8 mouse cellular contexts compared by ENCODE assay signal in the genomic region with DNA sequence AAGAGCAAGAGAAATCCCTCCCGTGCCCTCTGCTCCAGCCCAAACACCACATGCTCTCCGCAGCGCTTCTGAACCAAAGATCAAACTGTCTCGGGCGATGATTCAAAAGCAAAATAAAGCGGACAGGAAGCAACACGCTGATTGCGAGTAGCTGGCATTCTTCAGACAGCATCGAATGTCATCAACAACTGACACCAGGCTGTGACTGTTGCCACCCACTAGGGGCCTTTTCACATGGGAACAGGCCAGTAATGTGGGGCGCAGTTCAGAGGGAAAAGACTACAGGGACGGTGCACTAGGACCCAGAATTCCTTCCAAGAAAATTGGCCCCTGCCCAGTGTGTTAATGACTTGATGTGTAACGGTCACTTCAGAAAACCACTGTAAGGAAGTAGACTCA. TPM values are rescaled to one million over a fixed set of nuclear protein-coding genes. Genes with fewer than 3 reads are reported as not detected.
A peak's percentile ranks its signal among the peaks of the same experiment; 100 is the strongest.
DNase-seq lines count a peak whose midpoint lies in the region; ATAC-seq and TF ChIP-seq lines count a peak whose summit lies in the region.

No protein-coding gene starts in this region.

- H3K9me3 ChIP-seq in embryonic facial prominence, embryonic 12.5 days = no peaks in the 10 kb centered on the region
- H3K9me3 ChIP-seq in limb, embryonic 14.5 days (ENCODE audit: control insufficient read depth, low read length) = no peaks in the 10 kb centered on the region
- H3K9me3 ChIP-seq in midbrain, embryonic 14.5 days (ENCODE audit: control insufficient read depth, low read length) = no peaks in the 10 kb centered on the region

- peak overlapping the region; percentile 58; the same call in 1 of the 2 replicates for H3K27ac ChIP-seq in embryonic facial prominence, embryonic 12.5 days
- peak overlapping the region; percentile 5; the same call in 1 of the 2 replicates for H3K27ac ChIP-seq in kidney, adult 2 months (ENCODE audit: insufficient read depth, low read depth, low read length)
- H3K27ac ChIP-seq in limb, embryonic 14.5 days (replicated peaks; ENCODE audit: low read depth, low read length) = peak overlapping the region; percentile 67; the same call in 1 of the 2 replicates
- peak overlapping the region; percentile 86 for H3K27ac ChIP-seq in midbrain, embryonic 14.5 days (replicated peaks; ENCODE audit: low read depth, low read length)

- no peaks in the 10 kb centered on the region for H3K36me3 ChIP-seq in embryonic facial prominence, embryonic 12.5 days
- H3K36me3 ChIP-seq in kidney, adult 2 months (ENCODE audit: control insufficient read depth, insufficient read depth, low read length) = no peaks in the 10 kb centered on the region
- no peaks in the 10 kb centered on the region for H3K36me3 ChIP-seq in limb, embryonic 14.5 days (ENCODE audit: control insufficient read depth, insufficient read depth, low read length)
- H3K36me3 ChIP-seq in midbrain, embryonic 14.5 days (ENCODE audit: control insufficient read depth, insufficient read depth, low read length) = no peaks in the 10 kb centered on the region

- 1% methylated on average over 12 of the region's 12 CpGs for WGBS in embryonic facial prominence, embryonic 12.5 days
- 1% methylated on average over 12 of the region's 12 CpGs for WGBS in kidney, adult 2 months
- WGBS in limb, embryonic 14.5 days = under 1% methylated on average over 12 of the region's 12 CpGs
- 0% methylated on average over 12 of the region's 12 CpGs for WGBS in midbrain, embryonic 14.5 days

- TF ChIP-seq POLR2A in kidney, adult 2 months (IDR thresholded peaks at IDR 0.05; ENCODE audit: low read depth, low read length) = no peak
- no peak for TF ChIP-seq POLR2A in limb, embryonic 14.5 days (IDR thresholded peaks at IDR 0.05; ENCODE audit: borderline replicate concordance, extremely low read depth, insufficient read depth, insufficient read length)

- H3K4me1 ChIP-seq in embryonic facial prominence, embryonic 12.5 days = peaks cover 18% of the 10 kb centered on the region
- 0 out of 2 replicates have a peak, but pooled peaks cover 3% of the 10 kb centered on the region for H3K4me1 ChIP-seq in kidney, adult 2 months (ENCODE audit: control insufficient read depth, insufficient read depth, low read length)
- peaks cover 12% of the 10 kb centered on the region for H3K4me1 ChIP-seq in limb, embryonic 14.5 days (ENCODE audit: control insufficient read depth, insufficient read depth, low read length)
- peaks cover 22% of the 10 kb centered on the region; the same call in 1 of the 2 replicates for H3K4me1 ChIP-seq in midbrain, embryonic 14.5 days (ENCODE audit: control insufficient read depth, insufficient read depth, low read length)

- H3K4me3 ChIP-seq in embryonic facial prominence, embryonic 12.5 days = peak overlapping the region; percentile 77
- peak overlapping the region; percentile 79 for H3K4me3 ChIP-seq in kidney, adult 2 months (ENCODE audit: insufficient read depth, low read depth, low read length)
- H3K4me3 ChIP-seq in limb, embryonic 14.5 days (replicated peaks; ENCODE audit: low read length) = peak overlapping the region; percentile 77
- peak overlapping the region; percentile 76 for H3K4me3 ChIP-seq in midbrain, embryonic 14.5 days (replicated peaks; ENCODE audit: low read depth, low read length)

- peak; percentile 94 for DNase-seq in 416B (ENCODE audit: low read depth)
- DNase-seq in adrenal gland, adult 8-10 months = peak; percentile 64
- DNase-seq in heart, adult 8-10 months (ENCODE audit: low spot score) = peak; percentile 72
- peak; percentile 79 for DNase-seq in kidney, adult 2 months
- peak; percentile 67 for DNase-seq in limb, embryonic 14.5 days (ENCODE audit: low spot score)
- DNase-seq in midbrain, embryonic 14.5 days = peak; percentile 77
- DNase-seq in spleen, postnatal 36 days (ENCODE audit: low spot score in 2 of 2) = peak; percentile 48 to 65

- H3K4me2 ChIP-seq in embryonic facial prominence, embryonic 12.5 days (replicated peaks) = peak overlapping the region; percentile 86
- peak overlapping the region; percentile 84 for H3K4me2 ChIP-seq in limb, embryonic 14.5 days (replicated peaks; ENCODE audit: low read depth, low read length, severe bottlenecking)
- peak overlapping the region; percentile 77 for H3K4me2 ChIP-seq in midbrain, embryonic 14.5 days (ENCODE audit: low read length)

- no peak for ATAC-seq in embryonic facial prominence, embryonic 12.5 days (ENCODE audit: insufficient number of reproducible peaks, insufficient read depth, low FRiP score, low TSS enrichment)
- ATAC-seq in limb, embryonic 14.5 days (ENCODE audit: low FRiP score, low read depth) = no peak
- no peak for ATAC-seq in midbrain, embryonic 14.5 days (ENCODE audit: low FRiP score, low TSS enrichment)

- peak overlapping the region; percentile 64 for H3K9ac ChIP-seq in embryonic facial prominence, embryonic 12.5 days
- peak overlapping the region; percentile 66 for H3K9ac ChIP-seq in limb, embryonic 14.5 days (ENCODE audit: low read depth, low read length, severe bottlenecking)
- peak overlapping the region; percentile 73 for H3K9ac ChIP-seq in midbrain, embryonic 14.5 days (replicated peaks; ENCODE audit: low read length)

- H3K27me3 ChIP-seq in embryonic facial prominence, embryonic 12.5 days = peaks cover 12% of the 10 kb centered on the region; the same call in 1 of the 2 replicates
- H3K27me3 ChIP-seq in kidney, adult 2 months (replicated peaks; ENCODE audit: control insufficient read depth, insufficient read depth, low read length) = no peaks in the 10 kb centered on the region
- H3K27me3 ChIP-seq in limb, embryonic 14.5 days (ENCODE audit: control insufficient read depth, insufficient read depth, low read length) = no peaks in the 10 kb centered on the region
- H3K27me3 ChIP-seq in midbrain, embryonic 14.5 days (ENCODE audit: control insufficient read depth, insufficient read depth, low read length) = no peaks in the 10 kb centered on the region

- no peak for TF ChIP-seq CTCF in kidney, adult 2 months (conservative IDR thresholded peaks at IDR 0.05; ENCODE audit: insufficient read depth, insufficient read length, low read depth, low read length)

RNA-seq across cellular contexts. Expression of gene Rasa3, which starts 1.1 kb away (rescaled TPM):
- 10 to 100 TPM; 27.8 to 46.6 (median 33.1) TPM for total RNA-seq in adrenal gland, adult 8-10 months (2022)
- polyA plus RNA-seq in embryonic facial prominence, embryonic 12.5 days (2016; fragmentation: Nextera tagmentation; extraction: Ambion mirVana) = 26.1 and 26.3 TPM in 2 replicates
- total RNA-seq in heart, adult 8-10 months (2022) = 10 to 100 TPM; 13.2 to 16.2 (median 13.9) TPM
- polyA plus RNA-seq in kidney, adult 2 months (2012; rRNA removed) = 9.4 and 10.8 TPM in 2 replicates
- 31.6 and 35.4 TPM in 2 replicates for polyA plus RNA-seq in limb, embryonic 14.5 days (2012; rRNA removed)
- 29.2 and 30.8 TPM in 2 replicates for polyA plus RNA-seq in limb, embryonic 14.5 days (2014; fragmentation: Nextera tagmentation; extraction: Ambion mirVana)
- 18.4 and 26.0 TPM in 2 replicates for polyA plus RNA-seq in midbrain, embryonic 14.5 days (2014; fragmentation: Nextera tagmentation; extraction: Ambion mirVana)

RNA-seq across cellular contexts. Expression of gene Cfap97d2, which starts 29.4 kb away (rescaled TPM):
- under 1 TPM in 3 of 4 experiments, not detected in 1; 0.37 to 0.67 (median 0.45) TPM for total RNA-seq in adrenal gland, adult 8-10 months (2022)
- polyA plus RNA-seq in embryonic facial prominence, embryonic 12.5 days (2016; fragmentation: Nextera tagmentation; extraction: Ambion mirVana) = 0.25 and 0.35 TPM in 2 replicates
- not detected for total RNA-seq in heart, adult 8-10 months (2022)
- not detected in 2 replicates for polyA plus RNA-seq in kidney, adult 2 months (2012; rRNA removed)
- polyA plus RNA-seq in limb, embryonic 14.5 days (2012; rRNA removed) = 0.10 and 0.18 TPM in 2 replicates
- not detected in 2 replicates for polyA plus RNA-seq in limb, embryonic 14.5 days (2014; fragmentation: Nextera tagmentation; extraction: Ambion mirVana)
- polyA plus RNA-seq in midbrain, embryonic 14.5 days (2014; fragmentation: Nextera tagmentation; extraction: Ambion mirVana) = 1.6 and 2.2 TPM in 2 replicates

Comparison
In these comparisons a context has a peak if more than half of its experiments do, and no peak if none do; other contexts are left out.
1. H3K27ac ChIP-seq: peak in every context shown above with its lines; median percentile 86 in midbrain, embryonic 14.5 days; 67 in limb, embryonic 14.5 days; 58 in embryonic facial prominence, embryonic 12.5 days; 5 in kidney, adult 2 months.